Mouse (Mus musculus) forebrain, embryonic 16.5 days (tissue): ENCODE measurements around the gene Prr7. TPM values are rescaled to one million over a fixed set of nuclear protein-coding genes. Genes with fewer than 3 reads are reported as not detected.
A peak's percentile ranks its signal among the peaks of the same experiment; 100 is the strongest.

Experiments
- ATAC-seq: fragments of 200-750 bp; cut with Nextera tagmentation; 2 replicates; pipeline ENCODE4 v1.8.0; 2017; ENCODE audit warnings: mild to moderate bottlenecking, moderate library complexity
- H3K27ac ChIP-seq: fragments of 300-500 bp; sonication (generic); 2 replicates; pipeline ENCODE4 v1.5.1; 2014; ENCODE audit warnings: low read length, control low read depth
- H3K27me3 ChIP-seq: fragments of 300-500 bp; sonication (generic); replicated peaks from 2 replicates; pipeline ENCODE4 v1.6.1; 2014; ENCODE audit warnings: low read length; ENCODE audit not compliant: control insufficient read depth, insufficient read depth
- H3K36me3 ChIP-seq: fragments of 300-500 bp; sonication (generic); 2 replicates; pipeline ENCODE4 v1.6.1; 2014; ENCODE audit not compliant: control insufficient read depth, insufficient read depth
- H3K4me1 ChIP-seq: fragments of 300-500 bp; sonication (generic); replicated peaks from 2 replicates; pipeline ENCODE4 v1.6.1; 2014; ENCODE audit warnings: low read length; ENCODE audit not compliant: control insufficient read depth, insufficient read depth
- H3K4me2 ChIP-seq: fragments of 300-500 bp; sonication (generic); 2 replicates; pipeline ENCODE4 v1.6.1; 2014; ENCODE audit warnings: mild to moderate bottlenecking, low read length, control low read depth
- H3K4me3 ChIP-seq: fragments of 300-500 bp; sonication (generic); replicated peaks from 2 replicates; pipeline ENCODE4 v1.5.1; 2014; ENCODE audit warnings: mild to moderate bottlenecking, low read length, control low read depth
- H3K9ac ChIP-seq: fragments of 300-500 bp; sonication (generic); replicated peaks from 2 replicates; pipeline ENCODE4 v1.6.1; 2014; ENCODE audit warnings: low read depth, low read length, control low read depth
- H3K9me3 ChIP-seq: fragments of 300-500 bp; sonication (generic); 2 replicates; pipeline ENCODE4 v1.6.1; 2016; ENCODE audit warnings: low read length; ENCODE audit not compliant: control insufficient read depth
- WGBS: fragments of 180-500 bp; shearing (Covaris S2); extraction: QIAGEN DNeasy Blood & Tissue Kit; methylation state at CpG from one replicate; pipeline ENCODE4 v1.1.7; 2014; 5-methylcytosine and 5-hydroxymethylcytosine counted together
- polyA plus RNA-seq: library from polyadenylated mRNA; unstranded; fragments of >200 nt; fragmentation: Nextera tagmentation; extraction: Ambion mirVana; gene quantifications from 2 replicates; pipeline ENCODE4 v1.2.1, GENCODE M21; 2015

The Prr7 gene
- polyA plus RNA-seq, 1 experiment from 2014 or later = 4.1 TPM

DNA sequence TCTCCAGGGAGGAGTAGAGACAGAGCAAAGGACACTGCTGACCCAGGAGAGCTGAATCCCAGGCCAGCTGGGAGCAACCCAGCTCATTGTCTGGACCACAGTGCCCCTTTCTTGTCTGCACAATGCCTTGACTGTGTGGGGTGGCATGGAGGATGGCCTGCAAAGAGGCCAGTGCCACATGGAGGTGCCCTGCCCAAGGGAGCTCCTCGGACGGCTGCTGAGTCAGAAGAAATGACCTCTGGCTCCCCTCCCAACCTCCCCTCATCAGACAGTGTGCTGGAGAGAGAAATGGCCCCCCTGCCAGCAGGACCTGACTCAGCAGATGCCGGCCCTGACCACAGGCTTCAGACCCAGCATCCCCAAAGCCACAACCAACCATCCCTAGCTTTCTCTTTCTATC is 1.1 kb downstream of the Prr7 start:
- Histone ChIP-seq H3K27me3 (no peaks in the 10 kb centered on the region), H3K27ac (peak overlapping the region; percentile 96), H3K4me3 (peak overlapping the region; percentile 85), H3K36me3 (no peaks in the 10 kb centered on the region; the same call in 1 of the 2 replicates), H3K9ac (peak overlapping the region; percentile 90), H3K9me3 (no peaks in the 10 kb centered on the region), H3K4me1 (peaks cover 54% of the 10 kb centered on the region), H3K4me2 (peak overlapping the region; percentile 77)
- peak; percentile 4; the same call in 1 of the 2 replicates for ATAC-seq
- 7% methylated on average over 3 of the region's 3 CpGs for WGBS

DNA sequence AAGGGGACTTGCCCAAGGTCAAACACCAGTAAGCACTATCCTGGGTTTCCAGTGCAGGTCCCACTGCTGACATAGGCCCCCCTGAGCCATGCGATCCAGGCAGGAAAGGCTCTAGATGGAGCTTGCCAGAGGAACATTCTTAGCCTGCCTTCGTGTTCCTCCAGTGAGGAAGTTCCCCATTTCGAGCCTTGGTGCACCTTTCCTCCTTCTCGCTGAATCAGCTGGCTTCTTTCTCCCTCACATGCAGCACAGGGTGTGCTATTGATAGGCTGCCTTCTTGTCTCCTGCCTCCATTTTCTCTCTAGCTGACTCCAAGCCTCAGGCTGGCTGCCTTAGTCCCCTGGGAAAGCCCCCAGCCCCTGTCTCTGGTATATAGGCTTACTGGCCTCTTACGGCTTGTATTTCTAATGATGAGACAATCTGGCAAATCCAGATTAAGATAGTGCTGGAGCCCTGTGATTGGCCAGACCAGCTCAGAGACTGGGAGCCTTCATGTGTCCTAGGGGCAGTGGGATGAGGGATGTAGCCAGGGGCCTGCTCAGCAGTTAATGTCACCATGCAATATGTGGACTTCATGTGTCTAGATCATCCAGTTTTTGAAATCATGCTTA is 1.9 kb downstream of the Prr7 start:
- ATAC-seq = no peak

DNA sequence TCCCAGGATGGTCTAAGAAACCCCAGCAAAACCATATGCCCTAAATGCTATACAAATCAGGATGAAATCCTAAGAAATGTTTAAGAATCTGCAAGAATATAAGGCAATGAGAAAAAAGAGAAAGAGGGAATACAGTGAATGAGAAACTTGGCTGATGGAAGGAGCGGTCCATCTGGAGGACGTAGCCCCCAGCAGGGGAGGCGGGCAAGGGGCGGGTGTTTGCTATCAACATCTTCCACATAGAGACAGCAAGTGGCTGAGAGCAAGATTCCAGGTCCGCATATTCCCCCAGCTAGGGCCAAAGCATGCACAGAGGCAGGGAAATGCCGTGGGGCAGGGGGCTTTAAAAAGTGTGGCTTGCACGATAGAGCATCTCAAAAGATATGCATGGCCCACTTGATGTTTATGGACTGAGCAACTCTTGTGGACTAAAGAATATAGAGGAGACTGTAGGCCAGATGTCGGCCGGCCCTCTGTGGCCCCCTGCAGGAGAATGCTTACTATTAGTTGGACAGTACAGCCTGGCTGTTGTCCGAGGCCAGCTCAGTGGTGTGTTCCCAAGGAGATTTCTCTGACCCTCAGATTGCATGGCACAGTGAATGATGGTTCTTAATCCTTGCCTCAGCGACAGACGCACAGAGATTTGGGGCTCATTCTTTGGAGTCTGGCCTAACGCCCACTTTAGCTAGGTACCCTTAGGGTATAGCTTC is 4.9 kb downstream of the Prr7 start:
- Histone ChIP-seq H3K9me3 (no peaks in the 10 kb centered on the region), H3K4me1 (peaks cover 76% of the 10 kb centered on the region), H3K4me2 (no peak overlapping the region), H3K27me3 (no peaks in the 10 kb centered on the region), H3K36me3 (0 out of 2 replicates have a peak, but pooled peaks cover 7% of the 10 kb centered on the region), H3K4me3 (no peak overlapping the region), H3K9ac (no peak overlapping the region; the same call in 1 of the 2 replicates), H3K27ac (no peak overlapping the region)
- WGBS = 27% methylated on average over 13 of the region's 13 CpGs
- no peak for ATAC-seq

More for the DNA sequence above, 1.9 kb downstream of the Prr7 start:
- 0 out of 2 replicates have a peak overlapping the region, but pooled peaks have one; percentile 23 for H3K27ac ChIP-seq
- H3K4me2 ChIP-seq = peak overlapping the region; percentile 77
- H3K9me3 ChIP-seq = no peaks in the 10 kb centered on the region
- H3K36me3 ChIP-seq = no peaks in the 10 kb centered on the region
- peaks cover 62% of the 10 kb centered on the region for H3K4me1 ChIP-seq
- H3K4me3 ChIP-seq = peak overlapping the region; percentile 85
- no peaks in the 10 kb centered on the region for H3K27me3 ChIP-seq
- peak overlapping the region; percentile 90 for H3K9ac ChIP-seq
- WGBS = 64% methylated on average over 5 of the region's 5 CpGs

DNA sequence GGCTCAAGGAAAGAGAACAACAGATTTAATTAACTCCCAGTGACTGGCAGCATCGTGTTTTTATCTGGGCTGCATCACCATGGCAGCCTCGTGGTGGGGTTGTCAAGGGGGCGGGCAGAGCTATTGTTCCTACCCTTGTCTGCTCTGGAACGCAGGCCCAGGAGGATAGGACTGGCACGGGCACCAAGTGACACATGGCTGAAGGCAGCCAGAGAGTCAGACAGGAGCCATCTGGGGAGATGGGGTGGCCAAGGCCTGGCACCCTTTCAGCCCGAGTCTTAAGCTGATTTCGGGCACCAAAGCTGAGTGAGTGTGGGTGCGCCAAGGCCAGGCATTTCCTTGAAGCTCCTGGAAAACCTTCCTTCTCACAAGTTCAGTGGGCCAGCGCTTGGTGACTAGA is 6.3 kb downstream of the Prr7 start:
- ATAC-seq = peak; percentile 26
- H3K36me3 ChIP-seq = peaks cover 11% of the 10 kb centered on the region; the same call in 1 of the 2 replicates

DNA sequence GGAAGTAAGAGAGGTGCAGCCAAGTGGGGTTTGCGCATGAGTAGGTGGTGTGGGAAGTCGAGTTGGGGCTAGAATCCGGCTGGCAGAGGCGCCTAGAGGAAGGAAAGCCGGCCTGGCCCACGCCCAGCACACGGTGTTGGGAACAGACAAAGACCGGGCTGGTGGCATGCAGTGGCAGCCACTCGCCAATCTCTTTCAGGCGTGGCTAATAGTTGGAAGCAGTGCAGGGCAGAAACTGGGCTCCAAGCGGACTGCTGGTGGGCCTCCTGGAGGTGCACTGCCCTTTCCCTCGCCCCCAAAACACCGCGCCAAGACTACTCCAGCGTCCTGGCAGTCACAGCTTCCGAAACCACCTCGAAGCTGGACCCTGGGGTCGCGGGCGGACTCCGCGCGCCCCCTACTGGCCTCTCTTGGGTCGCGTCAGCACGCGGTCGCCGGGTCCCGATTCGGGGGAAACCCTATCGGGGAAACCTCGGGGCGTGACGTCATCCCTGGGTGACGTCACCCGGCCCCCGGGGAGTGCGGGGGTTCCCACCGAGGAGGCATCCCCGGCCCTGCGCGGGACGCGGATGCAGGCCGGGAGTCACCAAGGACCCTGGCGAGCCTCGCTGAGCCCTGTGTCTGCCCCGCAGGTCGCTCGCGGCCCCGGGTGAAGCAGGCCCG is 7.2 kb downstream of the Prr7 start:
- Histone ChIP-seq H3K36me3 (peaks cover 19% of the 10 kb centered on the region), H3K27ac (peak overlapping the region; percentile 86), H3K4me1 (peaks cover 74% of the 10 kb centered on the region), H3K27me3 (no peaks in the 10 kb centered on the region), H3K4me2 (peak overlapping the region; percentile 91), H3K9me3 (no peaks in the 10 kb centered on the region), H3K4me3 (peak overlapping the region; percentile 53), H3K9ac (peak overlapping the region; percentile 75)
- under 1% methylated on average over 50 of the region's 54 CpGs for WGBS
- peak; percentile 52 for ATAC-seq

More for the DNA sequence above, 6.3 kb downstream of the Prr7 start:
- WGBS = 19% methylated on average over 9 of the region's 9 CpGs
- H3K4me3 ChIP-seq = no peak overlapping the region
- peak overlapping the region; percentile 86 for H3K27ac ChIP-seq
- H3K4me1 ChIP-seq = peaks cover 83% of the 10 kb centered on the region
- no peaks in the 10 kb centered on the region for H3K27me3 ChIP-seq
- H3K9ac ChIP-seq = peak overlapping the region; percentile 75; the same call in 1 of the 2 replicates
- peak overlapping the region; percentile 91 for H3K4me2 ChIP-seq
- H3K9me3 ChIP-seq = no peaks in the 10 kb centered on the region

DNA sequence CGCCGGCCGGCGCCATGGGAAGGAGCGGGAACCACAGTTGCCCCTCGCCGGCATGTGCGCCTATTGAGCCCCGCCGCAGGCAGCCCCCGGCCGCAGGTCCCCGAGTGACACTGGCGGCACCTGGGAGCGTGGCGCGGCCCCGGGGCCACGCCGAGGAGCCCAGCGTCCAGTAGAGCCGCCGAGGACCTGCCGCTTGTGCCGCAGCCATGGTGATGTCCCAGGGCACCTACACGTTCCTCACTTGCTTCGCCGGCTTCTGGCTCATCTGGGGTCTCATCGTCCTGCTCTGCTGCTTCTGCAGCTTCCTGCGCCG is 7.7 kb downstream of the Prr7 start:
- Histone ChIP-seq H3K4me2 (peak overlapping the region; percentile 91), H3K27me3 (no peaks in the 10 kb centered on the region), H3K36me3 (peaks cover 24% of the 10 kb centered on the region), H3K9me3 (no peaks in the 10 kb centered on the region), H3K4me1 (peaks cover 69% of the 10 kb centered on the region), H3K4me3 (peak overlapping the region; percentile 53), H3K9ac (peak overlapping the region; percentile 75), H3K27ac (peak overlapping the region; percentile 86)
- ATAC-seq = no peak; the same call in 1 of the 2 replicates
- under 1% methylated on average over 31 of the region's 31 CpGs for WGBS

DNA sequence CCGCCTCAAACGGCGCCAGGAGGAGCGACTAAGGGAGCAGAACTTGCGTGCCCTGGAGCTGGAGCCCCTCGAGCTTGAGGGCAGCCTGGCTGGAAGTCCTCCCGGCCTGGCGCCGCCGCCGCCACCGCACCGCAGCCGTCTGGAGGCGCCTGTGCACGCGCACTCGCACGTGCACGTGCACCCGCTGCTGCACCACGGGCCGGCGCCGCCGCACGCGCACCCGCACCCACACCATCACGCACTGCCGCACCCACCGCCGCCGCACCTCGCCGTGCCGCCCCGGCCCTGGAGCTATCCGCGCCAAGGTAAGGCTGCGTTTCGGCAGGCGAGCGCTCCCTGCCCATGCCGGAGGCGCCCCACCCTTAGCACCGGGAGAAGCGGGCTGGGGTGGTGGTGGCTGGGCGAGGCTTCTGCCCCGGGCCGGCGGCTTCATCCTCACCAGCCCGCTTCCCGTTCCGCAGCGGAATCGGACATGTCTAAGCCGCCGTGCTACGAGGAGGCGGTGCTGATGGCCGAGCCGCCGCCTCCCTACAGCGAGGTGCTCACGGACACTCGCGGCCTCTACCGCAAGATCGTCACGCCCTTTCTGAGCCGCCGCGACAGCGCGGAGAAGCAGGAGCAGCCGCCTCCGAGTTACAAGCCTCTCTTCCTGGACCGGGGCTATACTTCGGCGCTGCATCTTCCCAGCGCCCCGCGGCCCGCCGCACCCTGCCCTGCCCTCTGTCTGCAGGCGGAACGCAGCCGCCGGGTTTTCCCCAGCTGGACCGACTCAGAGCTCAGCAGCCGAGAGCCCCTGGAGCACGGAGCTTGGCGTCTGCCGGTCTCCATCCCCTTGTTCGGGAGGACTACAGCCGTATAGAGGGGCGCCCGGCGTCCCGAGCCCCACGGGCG is 8.3 kb downstream of the Prr7 start:
- under 1% methylated on average over 102 of the region's 103 CpGs for WGBS
- Histone ChIP-seq H3K36me3 (peaks cover 30% of the 10 kb centered on the region), H3K9me3 (no peaks in the 10 kb centered on the region), H3K4me2 (peak overlapping the region; percentile 91), H3K4me3 (peak overlapping the region; percentile 53), H3K27ac (peak overlapping the region; percentile 86), H3K27me3 (no peaks in the 10 kb centered on the region), H3K4me1 (peaks cover 65% of the 10 kb centered on the region), H3K9ac (peak overlapping the region; percentile 75)
- peak; percentile 53 for ATAC-seq

DNA sequence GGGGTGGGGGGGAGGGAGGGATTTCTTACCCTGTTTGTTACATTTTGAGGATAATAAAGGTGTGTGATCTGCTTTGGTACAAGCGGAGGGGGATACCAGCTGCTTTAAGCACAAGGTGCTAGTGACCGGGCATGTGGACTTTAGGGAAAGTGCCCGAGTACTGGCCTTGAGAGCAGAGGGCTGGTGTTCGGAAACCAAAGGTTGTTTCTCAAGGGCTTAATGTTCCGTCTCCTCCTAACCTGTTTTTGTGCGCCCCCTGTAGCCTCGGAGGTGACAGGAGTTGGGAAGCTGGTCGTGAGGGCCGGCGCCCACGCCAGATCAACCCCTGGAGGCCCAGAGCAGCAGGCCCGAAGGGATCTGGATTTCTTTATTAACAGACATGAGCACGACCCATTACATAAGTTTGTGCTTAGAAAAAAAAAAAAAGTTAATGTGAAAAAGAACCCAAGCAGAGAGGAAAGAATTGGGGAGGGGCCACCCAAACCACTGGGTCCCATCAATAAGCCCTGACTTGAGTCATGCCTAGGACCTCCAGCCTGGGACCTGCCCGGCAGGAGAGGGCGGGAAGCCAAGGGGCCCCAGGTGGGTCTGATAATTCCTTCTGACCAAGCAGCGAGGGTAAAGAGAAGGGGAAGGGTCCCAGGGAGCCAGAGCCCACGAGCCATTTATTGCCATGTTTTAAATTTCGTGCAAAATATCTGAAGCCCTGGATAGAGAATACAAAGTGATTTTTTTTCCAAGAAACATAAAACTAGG is 9.2 kb downstream of the Prr7 start:
- peaks cover 32% of the 10 kb centered on the region for H3K36me3 ChIP-seq
- no peaks in the 10 kb centered on the region for H3K27me3 ChIP-seq
- peak overlapping the region; percentile 86 for H3K27ac ChIP-seq
- H3K4me3 ChIP-seq = peak overlapping the region; percentile 53
- WGBS = 21% methylated on average over 18 of the region's 18 CpGs
- H3K9ac ChIP-seq = peak overlapping the region; percentile 75
- H3K4me2 ChIP-seq = peak overlapping the region; percentile 91
- no peaks in the 10 kb centered on the region for H3K9me3 ChIP-seq
- peaks cover 63% of the 10 kb centered on the region for H3K4me1 ChIP-seq
- no peak for ATAC-seq
